ENCODE assay signal across 8 mouse cellular contexts in the genomic region with DNA sequence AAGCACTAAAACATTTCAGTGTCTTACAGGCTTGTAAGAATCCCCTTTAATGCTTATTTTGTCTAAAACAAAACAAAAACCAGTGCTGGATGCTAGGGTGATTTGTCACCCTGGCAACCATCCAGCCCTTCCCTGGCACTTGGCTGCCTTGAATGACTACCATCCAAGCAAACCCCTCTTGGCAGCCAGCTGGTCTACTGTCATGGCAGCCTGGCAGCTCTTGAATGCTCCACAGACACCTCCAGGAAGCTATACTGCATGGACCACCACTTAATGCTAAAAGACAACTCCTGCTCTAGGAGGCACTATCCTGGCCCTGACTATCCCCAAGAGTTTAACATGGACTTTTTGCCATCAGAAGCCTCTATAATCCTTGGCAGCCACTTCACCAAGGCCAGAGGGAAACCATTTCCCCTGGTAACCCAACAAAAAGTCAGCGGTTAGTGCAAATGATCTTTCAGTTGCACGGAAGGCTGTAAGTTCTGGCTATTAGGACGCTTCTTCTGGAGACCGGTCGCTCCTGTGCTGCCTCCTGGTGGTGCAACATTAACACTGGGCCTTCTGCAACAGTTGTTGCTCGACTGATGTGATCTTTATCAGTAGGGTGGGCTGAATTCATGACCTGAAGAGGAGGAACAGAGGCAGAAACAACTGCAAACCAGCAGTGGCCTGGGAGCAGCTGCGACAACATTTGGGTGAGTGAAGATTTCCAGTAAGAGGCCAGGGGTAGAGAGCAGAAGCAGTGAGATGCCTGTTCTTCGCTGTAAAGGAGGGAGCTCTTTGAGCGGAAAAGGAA. TPM values are rescaled to one million over a fixed set of nuclear protein-coding genes. Genes with fewer than 3 reads are reported as not detected.
DNase-seq lines count a peak whose midpoint lies in the region; ATAC-seq and TF ChIP-seq lines count a peak whose summit lies in the region.

No protein-coding gene starts in this region.

- peaks cover 29% of the 10 kb centered on the region for H3K4me1 ChIP-seq in embryonic facial prominence, embryonic 15.5 days
- H3K4me1 ChIP-seq in heart, embryonic 13.5 days, result peaks cover 30% of the 10 kb centered on the region
- peaks cover 28% of the 10 kb centered on the region for H3K4me1 ChIP-seq in kidney, embryonic 16.5 days (ENCODE audit: insufficient read depth, low read length)
- H3K4me1 ChIP-seq in liver, embryonic 14.5 days (replicated peaks; ENCODE audit: control insufficient read depth in 2 of 2, insufficient read depth in 2 of 2, low read length in 1 of 2), result peaks cover 10 to 20% of the 10 kb centered on the region in 2 experiments
- H3K4me1 ChIP-seq in stomach, postnatal 0 days (replicated peaks; ENCODE audit: control insufficient read depth, insufficient read depth), result 0 out of 2 replicates have a peak, but pooled peaks cover 2% of the 10 kb centered on the region

- H3K27me3 ChIP-seq in embryonic facial prominence, embryonic 15.5 days, result no peaks in the 10 kb centered on the region
- H3K27me3 ChIP-seq in heart, embryonic 13.5 days (replicated peaks), result no peaks in the 10 kb centered on the region
- H3K27me3 ChIP-seq in kidney, embryonic 16.5 days (ENCODE audit: insufficient read depth, low read length), result no peaks in the 10 kb centered on the region
- H3K27me3 ChIP-seq in liver, embryonic 14.5 days (ENCODE audit: control insufficient read depth, insufficient read depth, low read length), result no peaks in the 10 kb centered on the region
- no peaks in the 10 kb centered on the region for H3K27me3 ChIP-seq in stomach, postnatal 0 days (ENCODE audit: control insufficient read depth, insufficient read depth, low read length)

- no peaks in the 10 kb centered on the region for H3K9me3 ChIP-seq in embryonic facial prominence, embryonic 15.5 days (replicated peaks)
- peaks cover 6% of the 10 kb centered on the region; the same call in 1 of the 2 replicates for H3K9me3 ChIP-seq in heart, embryonic 13.5 days
- peaks cover 3% of the 10 kb centered on the region; the same call in 1 of the 2 replicates for H3K9me3 ChIP-seq in kidney, embryonic 16.5 days (ENCODE audit: low read length)
- no peaks in the 10 kb centered on the region; the same call in 1 of the 2 replicates for H3K9me3 ChIP-seq in liver, embryonic 14.5 days (ENCODE audit: control insufficient read depth, low read length)
- no peaks in the 10 kb centered on the region for H3K9me3 ChIP-seq in stomach, postnatal 0 days (ENCODE audit: control insufficient read depth, low read length)

- peak overlapping the region; percentile 97 for H3K4me3 ChIP-seq in embryonic facial prominence, embryonic 15.5 days (replicated peaks)
- peak overlapping the region; percentile 92 for H3K4me3 ChIP-seq in heart, embryonic 13.5 days
- peak overlapping the region; percentile 86 for H3K4me3 ChIP-seq in kidney, embryonic 16.5 days (ENCODE audit: low read length)
- H3K4me3 ChIP-seq in liver, embryonic 14.5 days (ENCODE audit: insufficient read depth in 1 of 2, low read depth in 2 of 2, low read length in 2 of 2), result peak overlapping the region; percentile 77 to 80
- peak overlapping the region; percentile 80 for H3K4me3 ChIP-seq in stomach, postnatal 0 days (ENCODE audit: low read depth, low read length)

- peak overlapping the region; percentile 92 for H3K27ac ChIP-seq in embryonic facial prominence, embryonic 15.5 days (replicated peaks)
- H3K27ac ChIP-seq in heart, embryonic 13.5 days (replicated peaks), result peak overlapping the region; percentile 88
- peak overlapping the region; percentile 89 for H3K27ac ChIP-seq in kidney, embryonic 16.5 days (ENCODE audit: low read length)
- peak overlapping the region; percentile 88 for H3K27ac ChIP-seq in liver, embryonic 14.5 days
- peak overlapping the region; percentile 91 for H3K27ac ChIP-seq in stomach, postnatal 0 days (replicated peaks)

- WGBS in embryonic facial prominence, embryonic 15.5 days, result 8% methylated on average over 9 of the region's 9 CpGs
- 8% methylated on average over 9 of the region's 9 CpGs for WGBS in heart, embryonic 13.5 days
- 7% methylated on average over 9 of the region's 9 CpGs for WGBS in kidney, embryonic 16.5 days
- WGBS in liver, embryonic 14.5 days (ENCODE audit: insufficient replicate concordance), result 2% methylated on average over 9 of the region's 9 CpGs
- WGBS in stomach, postnatal 0 days, result 6% methylated on average over 9 of the region's 9 CpGs

- peak overlapping the region; percentile 79 for H3K9ac ChIP-seq in embryonic facial prominence, embryonic 15.5 days
- H3K9ac ChIP-seq in heart, embryonic 13.5 days, result peak overlapping the region; percentile 92
- peak overlapping the region; percentile 85 for H3K9ac ChIP-seq in kidney, embryonic 16.5 days (replicated peaks; ENCODE audit: low read length)
- peak overlapping the region; percentile 86 for H3K9ac ChIP-seq in liver, embryonic 14.5 days (replicated peaks)
- peak overlapping the region; percentile 43 for H3K9ac ChIP-seq in stomach, postnatal 0 days (ENCODE audit: low read length)

- ATAC-seq in CD4-positive, CD25-positive, alpha-beta regulatory T cell, adult 4 months, result peak; percentile 59
- ATAC-seq in embryonic facial prominence, embryonic 15.5 days (ENCODE audit: insufficient number of reproducible peaks, low FRiP score, low TSS enrichment, low read depth), result no peak
- ATAC-seq in heart, embryonic 13.5 days (ENCODE audit: extremely low read depth, insufficient number of reproducible peaks, low FRiP score, low TSS enrichment), result no peak
- peak; percentile 1; the same call in 1 of the 2 replicates for ATAC-seq in kidney, embryonic 16.5 days (ENCODE audit: low FRiP score, low TSS enrichment)
- ATAC-seq in liver, embryonic 14.5 days (ENCODE audit: insufficient read depth), result peak; percentile 45
- ATAC-seq in stomach, postnatal 0 days (ENCODE audit: low FRiP score, low TSS enrichment), result peak; percentile 48; the same call in 1 of the 2 replicates

- H3K4me2 ChIP-seq in embryonic facial prominence, embryonic 15.5 days (replicated peaks), result peak overlapping the region; percentile 92
- H3K4me2 ChIP-seq in heart, embryonic 13.5 days, result peak overlapping the region; percentile 96
- H3K4me2 ChIP-seq in kidney, embryonic 16.5 days (replicated peaks; ENCODE audit: low read depth, low read length), result peak overlapping the region; percentile 94
- H3K4me2 ChIP-seq in liver, embryonic 14.5 days (ENCODE audit: low read depth), result peak overlapping the region; percentile 99
- peak overlapping the region; percentile 84 for H3K4me2 ChIP-seq in stomach, postnatal 0 days (replicated peaks; ENCODE audit: low read depth)

- TF ChIP-seq CTCF in liver, embryonic 14.5 days (IDR thresholded peaks at IDR 0.05; ENCODE audit: low read depth), result peak; percentile 96
- peak; percentile 94 for TF ChIP-seq CTCF in stomach, postnatal 0 days (IDR thresholded peaks at IDR 0.05; ENCODE audit: low read depth)

- H3K36me3 ChIP-seq in embryonic facial prominence, embryonic 15.5 days, result no peaks in the 10 kb centered on the region
- H3K36me3 ChIP-seq in heart, embryonic 13.5 days, result no peaks in the 10 kb centered on the region
- no peaks in the 10 kb centered on the region for H3K36me3 ChIP-seq in kidney, embryonic 16.5 days (ENCODE audit: insufficient read depth, low read length)
- H3K36me3 ChIP-seq in liver, embryonic 14.5 days (replicated peaks; ENCODE audit: control insufficient read depth, insufficient read depth, low read depth), result no peaks in the 10 kb centered on the region
- no peaks in the 10 kb centered on the region for H3K36me3 ChIP-seq in stomach, postnatal 0 days (ENCODE audit: control insufficient read depth, insufficient read depth, low read length)

- no peak for TF ChIP-seq EP300 in liver, embryonic 14.5 days (IDR thresholded peaks at IDR 0.05; ENCODE audit: low read depth)
- no peak for TF ChIP-seq EP300 in stomach, postnatal 0 days (optimal IDR thresholded peaks at IDR 0.05)

- DNase-seq in adrenal gland, postnatal 25 days, result peak; percentile 84
- DNase-seq in liver, embryonic 14.5 days (ENCODE audit: low read depth in 3 of 3, low spot score in 3 of 3), result peak; percentile 71 to 74 (median 71)
- peak; percentile 65 to 77 for DNase-seq in natural killer cell, adult 2 months (ENCODE audit: low spot score in 2 of 2)
- DNase-seq in stomach, postnatal 0 days (ENCODE audit: low spot score), result peak; percentile 78

RNA-seq across cellular contexts. Expression of a gene that starts 1.0 kb away (rescaled TPM):
- polyA plus RNA-seq in CD4-positive, CD25-positive, alpha-beta regulatory T cell, adult 4 months (2017; shearing (Covaris generic)), result 10 to 100 TPM; 53.5 to 57.0 TPM
- 91.9 and 107 TPM in 2 replicates for total RNA-seq in adrenal gland, postnatal 25 days (2021)
- 114 and 116 TPM in 2 replicates for polyA plus RNA-seq in embryonic facial prominence, embryonic 15.5 days (2015; fragmentation: Nextera tagmentation; extraction: Ambion mirVana)
- 81.3 and 86.7 TPM in 2 replicates for polyA plus RNA-seq in heart, embryonic 13.5 days (2015; fragmentation: Nextera tagmentation; extraction: Ambion mirVana)
- 108 and 115 TPM in 2 replicates for polyA plus RNA-seq in kidney, embryonic 16.5 days (2015; fragmentation: Nextera tagmentation; extraction: Ambion mirVana)
- 135 and 219 TPM in 2 replicates for polyA plus RNA-seq in liver, embryonic 14.5 days (2012; rRNA removed)
- 24.4 and 29.7 TPM in 2 replicates for polyA plus RNA-seq in liver, embryonic 14.5 days (2014; fragmentation: Nextera tagmentation; extraction: Ambion mirVana)
- 57.1 and 61.6 TPM in 2 replicates for polyA plus RNA-seq in stomach, postnatal 0 days (2015; fragmentation: Nextera tagmentation; extraction: Ambion mirVana)

RNA-seq across cellular contexts. Expression of a gene that starts 10.8 kb away (rescaled TPM):
- polyA plus RNA-seq in CD4-positive, CD25-positive, alpha-beta regulatory T cell, adult 4 months (2017; shearing (Covaris generic)), result under 1 TPM; 0.54 to 0.63 TPM
- total RNA-seq in adrenal gland, postnatal 25 days (2021), result 42.3 and 46.2 TPM in 2 replicates
- polyA plus RNA-seq in embryonic facial prominence, embryonic 15.5 days (2015; fragmentation: Nextera tagmentation; extraction: Ambion mirVana), result 14.9 and 15.2 TPM in 2 replicates
- 8.8 and 9.0 TPM in 2 replicates for polyA plus RNA-seq in heart, embryonic 13.5 days (2015; fragmentation: Nextera tagmentation; extraction: Ambion mirVana)
- 15.2 and 16.2 TPM in 2 replicates for polyA plus RNA-seq in kidney, embryonic 16.5 days (2015; fragmentation: Nextera tagmentation; extraction: Ambion mirVana)
- 2.7 and 3.6 TPM in 2 replicates for polyA plus RNA-seq in liver, embryonic 14.5 days (2012; rRNA removed)
- polyA plus RNA-seq in liver, embryonic 14.5 days (2014; fragmentation: Nextera tagmentation; extraction: Ambion mirVana), result 1.9 and 2.5 TPM in 2 replicates
- 4.6 and 5.7 TPM in 2 replicates for polyA plus RNA-seq in stomach, postnatal 0 days (2015; fragmentation: Nextera tagmentation; extraction: Ambion mirVana)

RNA-seq across cellular contexts. Expression of a gene that starts 39.3 kb away (rescaled TPM):
- not detected for polyA plus RNA-seq in CD4-positive, CD25-positive, alpha-beta regulatory T cell, adult 4 months (2017; shearing (Covaris generic))
- not detected in 2 replicates for total RNA-seq in adrenal gland, postnatal 25 days (2021)
- 0.03 and 0.05 TPM in 2 replicates for polyA plus RNA-seq in embryonic facial prominence, embryonic 15.5 days (2015; fragmentation: Nextera tagmentation; extraction: Ambion mirVana)
- polyA plus RNA-seq in heart, embryonic 13.5 days (2015; fragmentation: Nextera tagmentation; extraction: Ambion mirVana), result 0.05 TPM in 1 of 2 replicates, not detected in the other
- not detected in 2 replicates for polyA plus RNA-seq in kidney, embryonic 16.5 days (2015; fragmentation: Nextera tagmentation; extraction: Ambion mirVana)
- polyA plus RNA-seq in liver, embryonic 14.5 days (2012; rRNA removed), result not detected in 2 replicates
- not detected in 2 replicates for polyA plus RNA-seq in liver, embryonic 14.5 days (2014; fragmentation: Nextera tagmentation; extraction: Ambion mirVana)
- polyA plus RNA-seq in stomach, postnatal 0 days (2015; fragmentation: Nextera tagmentation; extraction: Ambion mirVana), result 0.08 and 0.12 TPM in 2 replicates

Comparison
In these comparisons a context has a peak if more than half of its experiments do, and no peak if none do; other contexts are left out.
1. ATAC-seq: peak in CD4-positive, CD25-positive, alpha-beta regulatory T cell, adult 4 months (single experiment), kidney, embryonic 16.5 days (single experiment), liver, embryonic 14.5 days (single experiment) and stomach, postnatal 0 days (single experiment); none in embryonic facial prominence, embryonic 15.5 days (single experiment) and heart, embryonic 13.5 days (single experiment).
2. Peak in every context shown above with its lines, with median percentiles within 50 percentile points of each other: DNase-seq, H3K27ac ChIP-seq, H3K4me2 ChIP-seq, H3K4me3 ChIP-seq and H3K9ac ChIP-seq.